Mouse (Mus musculus): ENCODE measurements around the gene Zfp148. TPM values are rescaled to one million over a fixed set of nuclear protein-coding genes. Genes with fewer than 3 reads are reported as not detected.
"Not testable (repeated sequence)": the region's sequence is repeated elsewhere in the genome, so short reads cannot be mapped to it uniquely, and the experiment has no call there.

Gene Zfp148
- polyA plus RNA-seq, 1 experiment from 2014 or later = 49.3 TPM

- ATAC-seq (ENCODE audit: low FRiP score, low read depth) = no peak
- H3K4me1 ChIP-seq (replicated peaks) = peaks cover 7% of the 10 kb centered on the region; the same call in 1 of the 2 replicates
Observed at GRCm38 (mm10) chr16:33469973-33470372, 89.3 kb downstream of the Zfp148 start.

GRCm38 (mm10) chr16:33474381-33474780 is 93.7 kb downstream of the Zfp148 start:
- no peak for ATAC-seq (ENCODE audit: low FRiP score, low read depth)
- no peaks in the 10 kb centered on the region for H3K9me3 ChIP-seq
- H3K9ac ChIP-seq = no peak overlapping the region
- no peak overlapping the region for H3K4me2 ChIP-seq
- no peak overlapping the region for H3K27ac ChIP-seq (replicated peaks)
- H3K27me3 ChIP-seq = no peaks in the 10 kb centered on the region
- no peaks in the 10 kb centered on the region for H3K4me1 ChIP-seq (replicated peaks)
- no peak overlapping the region for H3K4me3 ChIP-seq
- WGBS = 85% methylated on average over 6 of the region's 6 CpGs
- peaks cover 12% of the 10 kb centered on the region for H3K36me3 ChIP-seq

More at GRCm38 (mm10) chr16:33469973-33470372, 89.3 kb downstream of the Zfp148 start:
- H3K9ac ChIP-seq = no peak overlapping the region
- no peaks in the 10 kb centered on the region for H3K27me3 ChIP-seq
- H3K4me2 ChIP-seq = no peak overlapping the region
- H3K27ac ChIP-seq (replicated peaks) = no peak overlapping the region
- H3K9me3 ChIP-seq = no peaks in the 10 kb centered on the region
- no peak overlapping the region for H3K4me3 ChIP-seq
- 0 out of 2 replicates have a peak, but pooled peaks cover 5% of the 10 kb centered on the region for H3K36me3 ChIP-seq

- no peak for ATAC-seq (ENCODE audit: low FRiP score, low read depth)
- no peak overlapping the region for H3K27ac ChIP-seq (replicated peaks)
- no peaks in the 10 kb centered on the region for H3K4me1 ChIP-seq (replicated peaks)
- H3K27me3 ChIP-seq = no peaks in the 10 kb centered on the region
- no peak overlapping the region for H3K4me2 ChIP-seq
- no peak overlapping the region for H3K4me3 ChIP-seq
- H3K36me3 ChIP-seq = peaks cover 17% of the 10 kb centered on the region
- no peak overlapping the region for H3K9ac ChIP-seq
- no peaks in the 10 kb centered on the region for H3K9me3 ChIP-seq
Observed at GRCm38 (mm10) chr16:33479926-33480325, 99.3 kb downstream of the Zfp148 start.

- no peak for ATAC-seq (ENCODE audit: low FRiP score, low read depth)
- H3K9me3 ChIP-seq = no peaks in the 10 kb centered on the region
- no peak overlapping the region for H3K9ac ChIP-seq
- H3K27me3 ChIP-seq = no peaks in the 10 kb centered on the region
- H3K36me3 ChIP-seq = peaks cover 10% of the 10 kb centered on the region
- no peak overlapping the region for H3K4me2 ChIP-seq
- H3K4me1 ChIP-seq (replicated peaks) = no peaks in the 10 kb centered on the region
- H3K27ac ChIP-seq (replicated peaks) = no peak overlapping the region
- WGBS = 92% methylated on average over 2 of the region's 2 CpGs
- no peak overlapping the region for H3K4me3 ChIP-seq
Observed at GRCm38 (mm10) chr16:33481148-33481547, 100.5 kb downstream of the Zfp148 start.

- Histone ChIP-seq H3K4me2 (no peak overlapping the region), H3K9me3 (no peaks in the 10 kb centered on the region)
- WGBS = 97% methylated on average over 3 of the region's 3 CpGs
Observed at GRCm38 (mm10) chr16:33482309-33482708, 101.7 kb downstream of the Zfp148 start.

GRCm38 (mm10) chr16:33487709-33488108 is 107.1 kb downstream of the Zfp148 start:
- WGBS = 81% methylated on average over 4 of the region's 4 CpGs

More at GRCm38 (mm10) chr16:33482309-33482708, 101.7 kb downstream of the Zfp148 start:
- ATAC-seq (ENCODE audit: low FRiP score, low read depth) = no peak
- Histone ChIP-seq H3K27me3 (no peaks in the 10 kb centered on the region), H3K4me1 (replicated peaks) (no peaks in the 10 kb centered on the region), H3K36me3 (peaks cover 8% of the 10 kb centered on the region; the same call in 1 of the 2 replicates), H3K4me3 (no peak overlapping the region), H3K9ac (no peak overlapping the region), H3K27ac (replicated peaks) (no peak overlapping the region)

GRCm38 (mm10) chr16:33494374-33494773 is 113.7 kb downstream of the Zfp148 start:
- Histone ChIP-seq H3K4me1 (replicated peaks) (no peaks in the 10 kb centered on the region), H3K9me3 (no peaks in the 10 kb centered on the region)
- no peak for ATAC-seq (ENCODE audit: low FRiP score, low read depth)

More at GRCm38 (mm10) chr16:33487709-33488108, 107.1 kb downstream of the Zfp148 start:
- Histone ChIP-seq H3K4me2 (no peak overlapping the region), H3K27ac (replicated peaks) (no peak overlapping the region), H3K27me3 (no peaks in the 10 kb centered on the region), H3K36me3 (0 out of 2 replicates have a peak, but pooled peaks cover 7% of the 10 kb centered on the region), H3K4me1 (replicated peaks) (0 out of 2 replicates have a peak, but pooled peaks cover 4% of the 10 kb centered on the region), H3K9ac (no peak overlapping the region), H3K9me3 (no peaks in the 10 kb centered on the region), H3K4me3 (no peak overlapping the region)
- ATAC-seq (ENCODE audit: low FRiP score, low read depth) = no peak

GRCm38 (mm10) chr16:33508082-33508481 is 127.4 kb downstream of the Zfp148 start:
- Histone ChIP-seq H3K9me3 (no peaks in the 10 kb centered on the region), H3K4me2 (no peak overlapping the region), H3K36me3 (no peaks in the 10 kb centered on the region), H3K27ac (replicated peaks) (no peak overlapping the region), H3K4me3 (no peak overlapping the region), H3K9ac (no peak overlapping the region), H3K27me3 (no peaks in the 10 kb centered on the region), H3K4me1 (replicated peaks) (no peaks in the 10 kb centered on the region)
- no peak for ATAC-seq (ENCODE audit: low FRiP score, low read depth)
- WGBS = 92% methylated on average over 4 of the region's 4 CpGs

More at GRCm38 (mm10) chr16:33494374-33494773, 113.7 kb downstream of the Zfp148 start:
- H3K27ac ChIP-seq (replicated peaks) = no peak overlapping the region
- no peaks in the 10 kb centered on the region for H3K27me3 ChIP-seq
- no peak overlapping the region for H3K4me2 ChIP-seq
- peaks cover 20% of the 10 kb centered on the region for H3K36me3 ChIP-seq
- 95% methylated on average over 4 of the region's 4 CpGs for WGBS
- H3K9ac ChIP-seq = no peak overlapping the region
- no peak overlapping the region for H3K4me3 ChIP-seq

- not testable (repeated sequence) for ATAC-seq (ENCODE audit: low FRiP score, low read depth); H3K9me3 ChIP-seq; H3K4me3 ChIP-seq; H3K36me3 ChIP-seq; H3K9ac ChIP-seq; H3K4me2 ChIP-seq; H3K27me3 ChIP-seq; H3K4me1 ChIP-seq (replicated peaks); H3K27ac ChIP-seq (replicated peaks)
- WGBS = 87% methylated on average over 2 of the region's 2 CpGs
Observed at GRCm38 (mm10) chr16:33509231-33509630, 128.6 kb downstream of the Zfp148 start.

GRCm38 (mm10) chr16:33510856-33511255 is 130.2 kb downstream of the Zfp148 start:
- ATAC-seq (ENCODE audit: low FRiP score, low read depth); H3K4me3 ChIP-seq: not testable (repeated sequence)
- 94% methylated on average over 4 of the region's 4 CpGs for WGBS

GRCm38 (mm10) chr16:33512555-33512954 is 131.9 kb downstream of the Zfp148 start:
- H3K4me3 ChIP-seq = no peak overlapping the region
- H3K27me3 ChIP-seq = no peaks in the 10 kb centered on the region
- H3K9ac ChIP-seq = no peak overlapping the region
- ATAC-seq (ENCODE audit: low FRiP score, low read depth) = no peak
- H3K4me1 ChIP-seq (replicated peaks) = peaks cover 10% of the 10 kb centered on the region
- H3K9me3 ChIP-seq = no peaks in the 10 kb centered on the region
- WGBS = 93% methylated on average over 6 of the region's 6 CpGs
- H3K27ac ChIP-seq (replicated peaks) = no peak overlapping the region
- no peaks in the 10 kb centered on the region for H3K36me3 ChIP-seq
- H3K4me2 ChIP-seq = no peak overlapping the region

More at GRCm38 (mm10) chr16:33510856-33511255, 130.2 kb downstream of the Zfp148 start:
- not testable (repeated sequence) for H3K4me2 ChIP-seq; H3K27me3 ChIP-seq; H3K4me1 ChIP-seq (replicated peaks); H3K9me3 ChIP-seq; H3K36me3 ChIP-seq; H3K9ac ChIP-seq; H3K27ac ChIP-seq (replicated peaks)

- Histone ChIP-seq H3K27ac (replicated peaks) (no peak within 1 kb of the TSS), H3K36me3 (no peaks in the 10 kb centered on the region), H3K4me1 (replicated peaks) (peaks cover 12% of the 10 kb centered on the region), H3K9me3 (no peaks in the 10 kb centered on the region), H3K27me3 (no peaks in the 10 kb centered on the region), H3K4me3 (peak within 1 kb of the TSS; percentile 31), H3K9ac (peak within 1 kb of the TSS; percentile 24), H3K4me2 (peak within 1 kb of the TSS; percentile 67)
- peak; percentile 64; the same call in 1 of the 2 replicates for ATAC-seq (ENCODE audit: low FRiP score, low read depth)
- 1% methylated on average over 27 of the region's 27 CpGs for WGBS
Observed at GRCm38 (mm10) chr16:33516807-33517565, 136.3 kb downstream of the Zfp148 start, which contains the start of gene Slc12a8. TSS of gene Slc12a8 (plus strand) at chr16:33517328.
